Mouse (Mus musculus): ENCODE results near the gene Olfr112.

GRCm38 (mm10) chr17:37569351-37569750, at the start of gene Olfr112:
- TF ChIP-seq CTCF (IDR thresholded peaks at IDR 0.05; ENCODE audit: insufficient read depth, low read depth, low read length), result no peak
- no peak for TF ChIP-seq POLR2A (IDR thresholded peaks at IDR 0.05; ENCODE audit: insufficient read depth, low read depth, low read length)
